Mouse (Mus musculus) lung, postnatal 0 days (tissue): Measurements from ENCODE around the gene BC030867.
A peak's percentile ranks its signal among the peaks of the same experiment; 100 is the strongest.

Experiments
- CTCF ChIP-seq: IDR thresholded peaks from 2 replicates; pipeline ENCODE4 v1.5.1; 2016; ENCODE audit warnings: antibody characterized with exemption, mild to moderate bottlenecking
- EP300 ChIP-seq: IDR thresholded peaks from 2 replicates; pipeline ENCODE4 v1.6.1; 2016; ENCODE audit warnings: antibody characterized with exemption, mild to moderate bottlenecking, control low read depth

GRCm38 (mm10) chr11:102309821-102310617, 61.3 kb downstream of the BC030867 start:
- no peak for TF ChIP-seq EP300
- 0 out of 2 replicates have a peak, but pooled peaks have one; percentile 12 for TF ChIP-seq CTCF
